Mouse (Mus musculus) spleen, postnatal 0 days (tissue): ENCODE data around the gene Mesd. TPM values are rescaled to one million over a fixed set of nuclear protein-coding genes. Genes with fewer than 3 reads are reported as not detected.

ENCODE experiments used
- polyA plus RNA-seq: library from polyadenylated mRNA; unstranded; fragments of >200 nt; fragmentation: Nextera tagmentation; extraction: Ambion mirVana; gene quantifications from 2 replicates; pipeline ENCODE4 v1.2.1, GENCODE M21; 2015

Mesd gene
- polyA plus RNA-seq = 57.4 and 58.8 TPM in 2 replicates

GRCm38 (mm10) chr7:83884021-83884658 lies at the start of gene Mesd, which contains the start of gene Tlnrd1:
Gene Mesd, plus strand, starts transcription at chr7:83884466.
Gene Tlnrd1, minus strand, starts transcription at chr7:83884305.

Other genes starting within 250 kb of the Mesd start
- 16.8 and 22.3 TPM in 2 replicates for gene Il16, start 138.7 kb upstream of the Mesd start, polyA plus RNA-seq
- 0.18 TPM in 1 of 2 replicates, not detected in the other for gene Cfap161, start 89.6 kb upstream of the Mesd start, polyA plus RNA-seq
- gene Tlnrd1, start 161 bp upstream of the Mesd start, polyA plus RNA-seq = 13.4 and 13.7 TPM in 2 replicates
- gene Cemip, start 202.0 kb downstream of the Mesd start, polyA plus RNA-seq = 0.52 and 0.57 TPM in 2 replicates